Mouse (Mus musculus) heart, embryonic 12.5 days (tissue): ENCODE measurements around the gene Pa2g4. TPM values are rescaled to one million over a fixed set of nuclear protein-coding genes. Genes with fewer than 3 reads are reported as not detected.

ENCODE experiments used
- ATAC-seq: fragments of 200-750 bp; cut with Nextera tagmentation; 2 replicates; pipeline ENCODE4 v1.8.0; 2017; ENCODE audit warnings: moderate TSS enrichment, moderate library complexity; ENCODE audit not compliant: insufficient number of reproducible peaks, low FRiP score
- H3K27ac ChIP-seq: fragments of 300-500 bp; sonication (generic); 2 replicates; pipeline ENCODE4 v1.5.1; 2016; ENCODE audit warnings: mild to moderate bottlenecking, moderate library complexity; ENCODE audit not compliant: poor library complexity, severe bottlenecking
- H3K27me3 ChIP-seq: fragments of 300-500 bp; sonication (generic); replicated peaks from 2 replicates; pipeline ENCODE4 v1.6.1; 2016; ENCODE audit warnings: mild to moderate bottlenecking, moderate library complexity
- H3K36me3 ChIP-seq: fragments of 300-500 bp; sonication (generic); 2 replicates; pipeline ENCODE4 v1.6.1; 2016; ENCODE audit warnings: mild to moderate bottlenecking, moderate library complexity
- H3K4me1 ChIP-seq: fragments of 300-500 bp; sonication (generic); replicated peaks from 2 replicates; pipeline ENCODE4 v1.6.1; 2016; ENCODE audit warnings: mild to moderate bottlenecking
- H3K4me2 ChIP-seq: fragments of 300-500 bp; sonication (generic); 2 replicates; pipeline ENCODE4 v1.6.1; 2016; ENCODE audit warnings: mild to moderate bottlenecking, moderate library complexity
- H3K4me3 ChIP-seq: fragments of 300-500 bp; sonication (generic); 2 replicates; pipeline ENCODE4 v1.5.1; 2016; ENCODE audit warnings: mild to moderate bottlenecking
- H3K9ac ChIP-seq: fragments of 300-500 bp; sonication (generic); 2 replicates; pipeline ENCODE4 v1.6.1; 2016; ENCODE audit warnings: mild to moderate bottlenecking, moderate library complexity
- H3K9me3 ChIP-seq: fragments of 300-500 bp; sonication (generic); replicated peaks from 2 replicates; pipeline ENCODE4 v1.6.1; 2016; ENCODE audit warnings: mild to moderate bottlenecking, moderate library complexity
- WGBS: fragments of 180-500 bp; shearing (Covaris S2); methylation state at CpG from one replicate; pipeline ENCODE4 v1.1.7; 2016; 5-methylcytosine and 5-hydroxymethylcytosine counted together
- polyA plus RNA-seq: library from polyadenylated mRNA; unstranded; fragments of >200 nt; fragmentation: Nextera tagmentation; extraction: Ambion mirVana; gene quantifications from 2 replicates; pipeline ENCODE4 v1.2.1, GENCODE M21; 2016

The Pa2g4 gene
- polyA plus RNA-seq, 1 experiment from 2014 or later = 136 TPM

- H3K4me3 ChIP-seq = peak within 1 kb of the TSS; percentile 70
- H3K9ac ChIP-seq = peak within 1 kb of the TSS; percentile 91
- WGBS = under 1% methylated on average over 50 of the region's 50 CpGs
- ATAC-seq = peak; percentile 91
- H3K9me3 ChIP-seq = no peaks in the 10 kb centered on the region
- H3K36me3 ChIP-seq = peaks cover 32% of the 10 kb centered on the region
- peak within 1 kb of the TSS; percentile 96 for H3K27ac ChIP-seq
- no peaks in the 10 kb centered on the region for H3K27me3 ChIP-seq
- peak within 1 kb of the TSS; percentile 93 for H3K4me2 ChIP-seq
- H3K4me1 ChIP-seq = peaks cover 25% of the 10 kb centered on the region
Observed at GRCm38 (mm10) chr10:128547361-128548032, 18.3 kb downstream of the Pa2g4 start, which contains the start of gene Zc3h10. Gene Zc3h10 (minus strand): TSS chr10:128547774.

- peak overlapping the region; percentile 93 for H3K4me2 ChIP-seq
- no peak for ATAC-seq
Observed at GRCm38 (mm10) chr10:128546787-128547186, 19.0 kb downstream of the Pa2g4 start.

GRCm38 (mm10) chr10:128546361-128546760 lies 19.4 kb downstream of the Pa2g4 start:
- H3K4me2 ChIP-seq = peak overlapping the region; percentile 93
- peaks cover 25% of the 10 kb centered on the region for H3K4me1 ChIP-seq
- no peak for ATAC-seq
- peak overlapping the region; percentile 83 for H3K9ac ChIP-seq
- peak overlapping the region; percentile 70 for H3K4me3 ChIP-seq
- H3K9me3 ChIP-seq = no peaks in the 10 kb centered on the region
- peak overlapping the region; percentile 96; the same call in 1 of the 2 replicates for H3K27ac ChIP-seq
- H3K27me3 ChIP-seq = no peaks in the 10 kb centered on the region
- H3K36me3 ChIP-seq = peaks cover 40% of the 10 kb centered on the region
- 11% methylated on average over 4 of the region's 4 CpGs for WGBS

More at GRCm38 (mm10) chr10:128546787-128547186, 19.0 kb downstream of the Pa2g4 start:
- Histone ChIP-seq H3K4me1 (peaks cover 25% of the 10 kb centered on the region), H3K4me3 (peak overlapping the region; percentile 70), H3K9ac (peak overlapping the region; percentile 83), H3K27me3 (no peaks in the 10 kb centered on the region), H3K27ac (peak overlapping the region; percentile 96), H3K9me3 (no peaks in the 10 kb centered on the region), H3K36me3 (peaks cover 38% of the 10 kb centered on the region)
- WGBS = 20% methylated on average over 7 of the region's 7 CpGs

DNA sequence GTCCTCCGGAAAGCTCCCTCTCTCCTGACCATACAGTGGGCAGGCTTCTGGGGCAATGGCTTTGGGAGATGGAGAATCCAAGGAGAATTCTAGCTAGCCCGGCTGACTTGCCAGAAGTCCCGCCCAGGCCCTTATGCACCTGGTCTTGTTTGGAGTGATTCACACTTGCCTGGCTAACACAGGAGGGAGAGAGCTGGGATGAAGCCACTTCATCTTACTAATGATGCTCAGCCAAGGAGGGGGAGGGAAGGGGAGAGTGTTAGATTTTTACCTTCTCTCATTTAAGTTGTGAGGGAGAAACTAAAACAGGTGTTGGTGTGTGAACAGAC lies 20.3 kb downstream of the Pa2g4 start:
- ATAC-seq = no peak
- H3K27me3 ChIP-seq = no peaks in the 10 kb centered on the region
- H3K9ac ChIP-seq = no peak overlapping the region; the same call in 1 of the 2 replicates
- H3K4me1 ChIP-seq = peaks cover 25% of the 10 kb centered on the region
- H3K4me2 ChIP-seq = no peak overlapping the region
- H3K27ac ChIP-seq = no peak overlapping the region
- no peak overlapping the region for H3K4me3 ChIP-seq
- 87% methylated on average over 3 of the region's 3 CpGs for WGBS
- H3K36me3 ChIP-seq = peaks cover 44% of the 10 kb centered on the region
- H3K9me3 ChIP-seq = no peaks in the 10 kb centered on the region

DNA sequence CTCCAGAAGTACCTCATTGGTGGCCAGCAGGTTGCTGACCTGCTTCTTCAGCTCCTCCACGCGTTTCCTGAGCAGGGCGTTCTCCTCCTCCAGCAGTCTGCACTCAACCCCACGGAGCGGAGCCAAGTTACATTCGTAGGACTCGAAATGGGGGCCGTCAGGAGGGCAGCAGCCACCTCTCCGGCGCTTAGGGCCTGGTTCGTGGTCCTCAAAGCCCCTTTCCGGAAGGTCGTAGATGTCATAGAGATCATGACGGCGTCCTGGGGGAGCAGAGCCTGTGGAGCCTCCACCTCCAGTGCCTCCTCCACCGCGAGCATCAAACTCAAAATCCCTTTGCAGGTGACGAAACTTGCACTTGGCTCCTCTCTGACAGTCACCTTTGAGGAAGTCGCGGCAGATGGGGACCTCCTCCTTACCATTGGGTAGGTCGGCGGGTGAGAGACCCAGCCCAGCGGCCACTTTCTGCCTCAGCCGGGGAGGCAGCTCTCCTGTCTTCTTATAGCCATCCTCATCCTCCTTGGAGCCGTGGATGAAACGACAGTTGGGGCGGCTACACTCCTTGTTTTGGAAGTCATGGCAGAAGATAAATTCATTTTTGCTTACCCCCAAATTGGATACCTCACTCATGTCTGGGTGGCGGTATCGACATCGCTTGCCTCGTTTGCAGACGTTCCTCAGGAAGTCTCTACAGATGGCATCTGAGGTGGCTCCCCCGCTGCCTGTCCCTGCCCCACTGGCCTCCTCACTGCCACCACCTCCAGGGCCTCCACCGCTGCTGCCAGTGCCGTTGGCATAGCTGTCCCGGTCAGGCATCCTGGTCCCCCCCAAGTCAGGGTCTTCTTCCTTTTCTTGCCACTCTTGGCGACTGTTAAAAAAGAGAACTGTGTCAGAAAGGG lies 20.9 kb downstream of the Pa2g4 start:
- no peak overlapping the region; the same call in 1 of the 2 replicates for H3K9ac ChIP-seq
- no peaks in the 10 kb centered on the region for H3K27me3 ChIP-seq
- ATAC-seq = no peak
- H3K27ac ChIP-seq = no peak overlapping the region
- H3K9me3 ChIP-seq = no peaks in the 10 kb centered on the region
- H3K36me3 ChIP-seq = peaks cover 44% of the 10 kb centered on the region
- H3K4me3 ChIP-seq = no peak overlapping the region
- no peak overlapping the region for H3K4me2 ChIP-seq
- H3K4me1 ChIP-seq = peaks cover 25% of the 10 kb centered on the region
- WGBS = 93% methylated on average over 37 of the region's 37 CpGs

- no peak overlapping the region for H3K27ac ChIP-seq
- H3K4me2 ChIP-seq = no peak overlapping the region
- 95% methylated on average over 15 of the region's 15 CpGs for WGBS
- no peak overlapping the region for H3K4me3 ChIP-seq
- H3K9ac ChIP-seq = no peak overlapping the region
- H3K36me3 ChIP-seq = peaks cover 44% of the 10 kb centered on the region
- peaks cover 22% of the 10 kb centered on the region for H3K4me1 ChIP-seq
- ATAC-seq = no peak
- no peaks in the 10 kb centered on the region for H3K27me3 ChIP-seq
- no peaks in the 10 kb centered on the region for H3K9me3 ChIP-seq
Observed at GRCm38 (mm10) chr10:128544151-128544657, 21.6 kb downstream of the Pa2g4 start.

DNA sequence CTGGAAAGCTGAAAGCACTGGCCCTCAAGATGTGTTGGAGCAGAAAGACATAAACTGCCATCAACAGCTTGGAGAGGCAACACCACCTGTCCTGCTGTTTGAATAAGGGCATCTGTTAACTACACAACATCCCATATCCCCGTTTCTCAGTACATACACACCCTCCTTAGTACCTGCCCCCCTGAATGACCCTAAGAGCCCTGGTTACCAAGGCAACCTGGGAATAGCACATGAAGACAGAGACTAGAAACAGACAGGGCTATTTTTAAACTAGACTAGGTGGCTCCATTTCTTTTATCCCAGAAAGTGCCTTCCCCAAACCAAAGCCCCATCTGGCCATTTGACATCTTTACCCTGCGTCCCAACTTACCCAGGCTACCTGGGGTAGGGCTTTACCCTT lies 22.7 kb downstream of the Pa2g4 start:
- Histone ChIP-seq H3K27me3 (no peaks in the 10 kb centered on the region), H3K27ac (no peak overlapping the region), H3K4me1 (peaks cover 22% of the 10 kb centered on the region), H3K36me3 (peaks cover 44% of the 10 kb centered on the region), H3K9me3 (no peaks in the 10 kb centered on the region), H3K9ac (no peak overlapping the region), H3K4me2 (0 out of 2 replicates have a peak overlapping the region, but pooled peaks have one; percentile 1), H3K4me3 (no peak overlapping the region)
- WGBS = 52% methylated on average over 2 of the region's 2 CpGs
- ATAC-seq = no peak

DNA sequence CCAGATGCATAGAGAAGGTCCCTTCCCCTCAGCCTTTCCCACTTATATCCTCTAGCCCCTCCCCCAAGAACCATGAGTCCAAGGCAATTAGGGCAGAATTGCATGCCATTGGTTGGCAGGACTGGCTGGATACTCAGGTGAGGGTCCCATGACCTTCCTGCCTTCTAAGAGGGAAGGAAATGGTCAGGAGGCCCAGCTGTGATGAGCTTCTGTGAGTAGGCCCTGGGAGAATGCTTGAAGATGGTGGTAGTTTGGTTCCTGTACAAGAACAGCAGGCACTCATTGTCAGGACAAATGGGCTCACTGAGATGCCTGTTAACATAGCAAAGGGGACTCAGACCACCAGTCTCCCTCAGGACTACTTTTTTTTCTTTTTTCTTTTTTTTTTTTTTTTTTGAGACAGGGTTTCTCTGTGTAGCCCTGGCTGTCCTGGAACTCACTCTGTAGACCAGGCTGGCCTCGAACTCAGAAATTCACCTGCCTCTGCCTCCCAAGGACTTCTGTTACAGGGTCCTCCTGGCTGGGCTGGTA lies 27.4 kb downstream of the Pa2g4 start:
- 91% methylated on average over 1 of the region's 1 CpGs for WGBS
- Histone ChIP-seq H3K27me3 (no peaks in the 10 kb centered on the region), H3K4me1 (peaks cover 11% of the 10 kb centered on the region), H3K4me2 (no peak overlapping the region), H3K36me3 (peaks cover 21% of the 10 kb centered on the region), H3K9ac (no peak overlapping the region), H3K27ac (no peak overlapping the region), H3K4me3 (no peak overlapping the region), H3K9me3 (no peaks in the 10 kb centered on the region)
- no peak for ATAC-seq

DNA sequence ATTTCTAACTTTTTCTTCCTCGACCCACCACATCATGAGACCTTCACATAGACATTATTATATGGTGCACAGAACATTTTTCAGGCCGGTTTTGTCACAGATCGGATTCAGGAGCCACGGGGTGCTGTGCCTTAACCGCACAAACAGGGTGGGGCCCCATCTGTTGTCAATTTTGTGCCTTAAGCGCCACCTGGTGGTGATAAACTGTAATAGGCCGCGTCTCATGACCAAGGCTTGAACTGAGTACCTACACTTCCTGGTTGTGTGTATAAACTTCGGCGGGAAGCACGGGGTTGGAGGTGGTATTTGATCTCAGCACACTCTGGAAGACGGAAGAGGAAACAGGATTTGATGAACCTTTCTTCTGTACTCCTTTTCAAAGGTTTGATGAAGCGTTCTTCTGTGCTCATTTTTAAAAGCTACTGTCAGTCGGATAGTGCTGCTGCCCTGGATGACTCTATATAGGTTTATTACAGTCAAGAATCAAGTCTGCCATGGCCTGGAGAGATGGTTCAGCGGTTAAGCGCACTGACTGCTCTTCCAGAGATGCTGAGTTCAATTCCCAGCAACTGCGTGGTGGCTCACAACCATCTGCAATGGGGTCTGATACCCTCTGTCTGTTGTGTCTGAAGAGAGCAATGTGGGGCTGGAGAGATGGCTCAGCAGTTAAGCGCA lies 29.4 kb downstream of the Pa2g4 start:
- H3K9ac ChIP-seq = peak overlapping the region; percentile 45; the same call in 1 of the 2 replicates
- H3K9me3 ChIP-seq = no peaks in the 10 kb centered on the region
- peaks cover 4% of the 10 kb centered on the region; the same call in 1 of the 2 replicates for H3K4me1 ChIP-seq
- H3K27ac ChIP-seq = peak overlapping the region; percentile 38; the same call in 1 of the 2 replicates
- ATAC-seq = peak; percentile 93
- no peaks in the 10 kb centered on the region for H3K27me3 ChIP-seq
- H3K4me2 ChIP-seq = peak overlapping the region; percentile 56
- 0 out of 2 replicates have a peak, but pooled peaks cover 4% of the 10 kb centered on the region for H3K36me3 ChIP-seq
- peak overlapping the region; percentile 24 for H3K4me3 ChIP-seq
- 14% methylated on average over 18 of the region's 18 CpGs for WGBS

DNA sequence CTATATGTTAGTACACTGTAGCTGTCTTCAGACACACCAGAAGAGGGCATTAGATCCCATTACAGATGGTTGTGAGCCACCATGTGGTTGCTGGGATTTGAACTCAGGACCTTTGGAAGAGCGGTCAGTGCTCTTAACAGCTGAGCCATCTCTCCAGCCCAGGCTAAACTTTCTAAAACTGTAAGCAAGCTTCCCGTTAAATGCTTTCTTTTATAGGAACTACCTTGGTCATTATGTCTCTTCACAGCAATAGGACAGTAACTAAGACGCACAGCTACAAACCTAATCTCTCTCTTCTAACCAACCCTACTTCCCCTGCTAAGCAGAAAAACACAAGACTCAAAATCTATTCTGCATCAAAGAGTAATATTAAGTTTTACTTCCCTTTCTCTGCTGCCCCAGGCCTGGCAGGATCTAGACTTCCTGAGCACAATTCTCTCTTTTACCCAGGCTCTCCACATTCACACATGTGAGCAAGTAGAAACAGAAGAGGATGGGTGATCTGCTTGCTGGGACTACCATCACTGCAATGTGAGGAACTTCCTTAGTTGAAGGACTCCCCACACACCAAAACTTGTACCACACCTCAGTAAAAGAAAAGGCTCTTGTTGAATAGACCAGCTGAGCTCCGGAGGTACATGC lies 30.0 kb downstream of the Pa2g4 start:
- peak overlapping the region; percentile 40; the same call in 1 of the 2 replicates for H3K9ac ChIP-seq
- no peaks in the 10 kb centered on the region for H3K36me3 ChIP-seq
- H3K27ac ChIP-seq = no peak overlapping the region

More for the DNA sequence above, 30.0 kb downstream of the Pa2g4 start:
- WGBS = 74% methylated on average over 4 of the region's 4 CpGs
- ATAC-seq = 0 out of 2 replicates have a peak, but pooled peaks have one; percentile 5
- Histone ChIP-seq H3K4me2 (peak overlapping the region; percentile 56), H3K27me3 (no peaks in the 10 kb centered on the region), H3K4me1 (peaks cover 4% of the 10 kb centered on the region; the same call in 1 of the 2 replicates), H3K4me3 (peak overlapping the region; percentile 24; the same call in 1 of the 2 replicates), H3K9me3 (no peaks in the 10 kb centered on the region)
